Mouse (Mus musculus): ENCODE results near the gene Acap3. TPM values are rescaled to one million over a fixed set of nuclear protein-coding genes. Genes with fewer than 3 reads are reported as not detected.

Gene Acap3
- polyA plus RNA-seq (2015; fragmentation: Nextera tagmentation; extraction: Ambion mirVana) = 15.1 and 17.7 TPM in 2 replicates

DNA sequence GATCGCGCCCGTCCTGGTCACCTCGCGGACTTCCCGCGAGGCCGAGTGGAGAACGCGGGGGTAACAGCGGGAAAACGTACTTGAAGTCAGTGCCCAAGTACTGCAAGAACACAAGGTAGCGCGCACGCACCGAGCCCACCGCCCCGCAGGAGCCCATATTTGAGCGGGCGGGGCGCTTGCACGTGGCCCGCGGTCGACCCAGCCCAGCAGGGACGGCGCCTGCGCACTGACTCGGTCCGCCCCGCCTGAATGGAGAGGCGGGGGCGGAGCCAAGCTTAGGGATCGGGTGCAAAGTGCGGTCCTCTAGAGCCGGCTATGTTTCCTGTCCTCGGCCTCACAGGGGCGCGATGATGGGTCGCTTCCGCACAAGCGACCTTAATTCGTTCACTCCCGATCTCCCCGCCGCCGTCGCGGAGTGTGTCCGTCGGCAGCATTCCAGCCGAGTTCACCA is at the start of gene Acap3, which contains the start of gene Pusl1:
Acap3 (plus strand) TSS at position 272 of the 451 bp plus-strand sequence.
Pusl1 (minus strand) TSS at position 231 of the 451 bp plus-strand sequence.
- Histone ChIP-seq H3K9me3 (no peaks in the 10 kb centered on the region), H3K36me3 (peaks cover 30% of the 10 kb centered on the region), H3K9ac (peak within 1 kb of the TSS; percentile 92), H3K27me3 (no peaks in the 10 kb centered on the region), H3K27ac (peak within 1 kb of the TSS; percentile 99), H3K4me3 (peak within 1 kb of the TSS; percentile 90), H3K4me2 (peak within 1 kb of the TSS; percentile 88), H3K4me1 (peaks cover 43% of the 10 kb centered on the region)
- whole genome bisulfite sequencing = under 1% methylated on average over 52 of the region's 52 CpGs
- ATAC-seq (ENCODE audit: borderline replicate concordance, extremely low read depth, low FRiP score, low TSS enrichment) = peak; percentile 89

DNA sequence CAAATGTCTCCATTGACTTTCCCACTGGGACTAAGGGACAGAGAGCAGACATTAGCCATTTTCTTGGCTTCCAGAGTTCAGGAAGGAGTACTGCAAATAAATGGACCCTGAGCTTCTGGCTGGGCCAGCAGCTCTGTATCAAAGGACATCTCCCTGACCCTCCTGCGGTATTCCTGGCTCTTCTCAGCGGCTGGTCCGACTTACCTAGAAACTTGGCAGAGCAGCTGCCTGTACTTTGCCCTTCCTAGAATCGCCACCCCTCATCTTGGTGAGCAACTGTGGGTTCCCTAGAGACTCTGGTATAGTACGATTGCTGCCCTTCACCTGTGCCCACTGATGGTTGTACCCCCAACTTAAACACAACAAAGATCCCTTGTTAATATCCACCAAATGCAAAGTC is 48.4 kb upstream of the Acap3 start:
- H3K4me2 ChIP-seq = no peak overlapping the region
- H3K27ac ChIP-seq = no peak overlapping the region
- peaks cover 44% of the 10 kb centered on the region for H3K4me1 ChIP-seq
- H3K9me3 ChIP-seq = no peaks in the 10 kb centered on the region
- no peak overlapping the region for H3K4me3 ChIP-seq
- no peak overlapping the region for H3K9ac ChIP-seq
- no peak for ATAC-seq (ENCODE audit: borderline replicate concordance, extremely low read depth, low FRiP score, low TSS enrichment)
- H3K27me3 ChIP-seq = no peaks in the 10 kb centered on the region
- WGBS = 94% methylated on average over 5 of the region's 5 CpGs
- peaks cover 12% of the 10 kb centered on the region for H3K36me3 ChIP-seq

DNA sequence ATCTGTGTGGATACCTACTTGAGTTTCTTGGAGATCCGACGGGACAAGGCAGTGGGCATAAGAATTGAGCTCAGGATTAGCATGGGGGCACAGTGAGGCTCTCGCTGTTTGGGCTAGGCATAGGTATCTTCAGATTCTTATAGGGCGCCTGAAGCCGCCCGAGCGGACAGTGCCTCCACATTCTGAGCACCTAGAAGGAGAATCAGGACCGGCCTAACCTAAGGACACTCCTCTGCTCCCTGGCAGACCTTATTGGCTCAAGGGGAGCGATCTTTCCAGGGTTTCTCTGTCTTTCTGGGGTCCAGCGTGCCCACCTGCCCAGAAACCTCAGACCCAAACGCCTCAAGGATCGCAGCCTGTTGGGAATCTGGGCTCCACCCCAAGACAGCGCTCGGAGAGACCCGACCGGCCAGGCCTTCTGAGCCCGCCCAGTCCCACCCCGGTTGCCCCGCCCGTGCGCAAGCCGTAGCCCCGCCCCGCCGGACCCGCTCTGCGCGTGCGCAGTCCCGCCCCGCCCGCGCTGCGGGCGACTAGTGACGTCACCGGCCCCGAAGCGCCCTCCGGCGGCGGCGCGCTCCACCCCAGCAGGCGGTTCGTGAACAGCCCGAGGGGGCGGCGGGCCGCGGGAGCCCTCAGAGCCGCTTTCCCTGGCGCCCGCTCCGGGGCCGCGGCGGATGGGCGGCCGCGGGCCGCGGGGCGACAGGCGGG is 44.6 kb upstream of the Acap3 start, which contains the start of gene Dvl1:
Dvl1 (plus strand) TSS at position 532 of the 708 bp plus-strand sequence.
- Histone ChIP-seq H3K9ac (peak within 1 kb of the TSS; percentile 83), H3K9me3 (no peaks in the 10 kb centered on the region)
- WGBS = 2% methylated on average over 34 of the region's 65 CpGs

DNA sequence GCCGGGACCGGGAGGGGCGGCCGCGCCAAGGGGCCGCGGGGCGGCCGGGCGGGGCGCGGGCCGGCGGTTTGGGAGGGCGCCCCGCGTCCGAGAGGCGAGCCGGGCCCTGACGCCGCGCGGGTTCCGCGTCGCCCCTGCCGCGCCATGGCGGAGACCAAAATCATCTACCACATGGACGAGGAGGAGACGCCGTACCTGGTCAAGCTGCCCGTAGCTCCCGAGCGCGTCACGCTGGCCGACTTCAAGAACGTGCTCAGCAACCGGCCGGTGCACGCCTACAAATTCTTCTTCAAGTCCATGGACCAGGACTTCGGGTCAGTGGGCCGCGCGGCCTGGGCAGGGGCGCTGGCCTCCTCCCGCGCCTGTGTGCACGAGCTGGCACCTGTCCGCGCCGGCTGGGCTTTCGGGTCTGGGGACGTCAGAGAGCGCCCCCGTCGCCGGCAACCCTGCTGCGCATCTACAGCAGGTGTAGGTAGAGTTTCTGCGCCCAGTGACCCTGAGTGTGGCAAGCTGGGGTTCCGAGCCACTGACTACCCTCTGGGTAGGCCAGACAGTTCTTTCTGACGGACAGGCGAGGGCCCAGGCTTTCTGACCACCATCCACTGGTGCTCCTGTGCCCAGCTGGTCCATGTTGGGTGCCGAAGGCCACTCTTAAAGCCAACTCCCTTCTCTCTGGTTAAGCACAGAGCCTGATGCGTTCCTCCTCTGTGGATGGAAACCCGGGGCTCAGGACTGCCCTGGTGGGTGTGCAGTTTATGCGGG is 43.9 kb upstream of the Acap3 start:
- under 1% methylated on average over 62 of the region's 69 CpGs for WGBS
- Histone ChIP-seq H3K9me3 (no peaks in the 10 kb centered on the region), H3K4me2 (peak overlapping the region; percentile 96), H3K27ac (peak overlapping the region; percentile 75), H3K9ac (peak overlapping the region; percentile 83), H3K4me1 (peaks cover 32% of the 10 kb centered on the region), H3K36me3 (peaks cover 6% of the 10 kb centered on the region), H3K4me3 (peak overlapping the region; percentile 93), H3K27me3 (no peaks in the 10 kb centered on the region)
- peak; percentile 74 for ATAC-seq (ENCODE audit: borderline replicate concordance, extremely low read depth, low FRiP score, low TSS enrichment)

More for the DNA sequence above, 44.6 kb upstream of the Acap3 start, which contains the start of gene Dvl1:
- ATAC-seq (ENCODE audit: borderline replicate concordance, extremely low read depth, low FRiP score, low TSS enrichment) = peak; percentile 92
- Histone ChIP-seq H3K27me3 (no peaks in the 10 kb centered on the region), H3K4me3 (peak within 1 kb of the TSS; percentile 93), H3K27ac (peak within 1 kb of the TSS; percentile 75), H3K36me3 (peaks cover 12% of the 10 kb centered on the region), H3K4me2 (peak within 1 kb of the TSS; percentile 96), H3K4me1 (peaks cover 32% of the 10 kb centered on the region)

DNA sequence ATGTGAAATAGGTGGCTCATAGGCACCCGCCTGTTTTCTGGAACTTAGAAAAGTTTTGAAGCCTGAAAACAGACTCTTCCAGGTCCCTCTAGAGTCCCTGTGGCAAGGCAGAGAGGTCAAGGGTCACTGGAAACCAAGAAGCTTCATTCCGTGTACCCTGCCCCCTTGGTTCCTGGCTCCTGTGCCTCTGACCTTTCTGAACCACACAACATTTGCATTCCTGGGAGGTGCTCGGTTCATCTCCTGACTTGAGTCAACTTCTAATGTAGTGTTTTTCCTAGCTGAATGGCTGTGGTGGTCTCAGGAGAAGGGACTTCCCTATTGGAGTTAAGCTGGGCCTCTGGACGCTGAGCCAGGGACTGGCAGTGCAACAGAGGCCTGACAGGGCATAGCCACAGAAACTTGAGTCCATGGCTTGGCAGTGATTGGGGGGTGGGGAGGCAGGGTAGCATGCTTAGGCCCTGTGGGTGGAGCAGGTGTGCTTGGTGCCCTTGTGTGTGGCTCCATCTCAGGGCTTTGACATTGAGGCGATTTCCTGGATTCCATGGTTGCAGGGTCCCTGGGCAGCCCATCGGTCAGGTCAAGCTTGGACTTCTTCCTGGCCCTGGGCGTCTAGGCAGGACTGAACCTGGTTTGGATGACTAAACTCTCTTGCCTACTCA is 43.1 kb upstream of the Acap3 start:
- Histone ChIP-seq H3K36me3 (no peaks in the 10 kb centered on the region), H3K4me1 (peaks cover 32% of the 10 kb centered on the region), H3K4me2 (peak overlapping the region; percentile 96), H3K27me3 (no peaks in the 10 kb centered on the region), H3K4me3 (peak overlapping the region; percentile 93), H3K27ac (no peak overlapping the region), H3K9me3 (no peaks in the 10 kb centered on the region), H3K9ac (peak overlapping the region; percentile 83)
- no peak for ATAC-seq (ENCODE audit: borderline replicate concordance, extremely low read depth, low FRiP score, low TSS enrichment)
- 57% methylated on average over 7 of the region's 7 CpGs for WGBS

- no peak overlapping the region for H3K4me3 ChIP-seq
- no peak overlapping the region for H3K27ac ChIP-seq
- no peak overlapping the region for H3K9ac ChIP-seq
- WGBS = 67% methylated on average over 2 of the region's 2 CpGs
- no peaks in the 10 kb centered on the region for H3K9me3 ChIP-seq
- H3K4me2 ChIP-seq = no peak overlapping the region
- ATAC-seq (ENCODE audit: borderline replicate concordance, extremely low read depth, low FRiP score, low TSS enrichment) = no peak
- H3K4me1 ChIP-seq = peaks cover 32% of the 10 kb centered on the region
- H3K36me3 ChIP-seq = peaks cover 5% of the 10 kb centered on the region; the same call in 1 of the 2 replicates
- no peaks in the 10 kb centered on the region for H3K27me3 ChIP-seq
These were observed 42.2 kb upstream of the Acap3 start for GRCm38 (mm10) chr4:155849391-155849790.

- 92% methylated on average over 3 of the region's 3 CpGs for WGBS
These were observed 41.7 kb upstream of the Acap3 start for GRCm38 (mm10) chr4:155849792-155850451.

DNA sequence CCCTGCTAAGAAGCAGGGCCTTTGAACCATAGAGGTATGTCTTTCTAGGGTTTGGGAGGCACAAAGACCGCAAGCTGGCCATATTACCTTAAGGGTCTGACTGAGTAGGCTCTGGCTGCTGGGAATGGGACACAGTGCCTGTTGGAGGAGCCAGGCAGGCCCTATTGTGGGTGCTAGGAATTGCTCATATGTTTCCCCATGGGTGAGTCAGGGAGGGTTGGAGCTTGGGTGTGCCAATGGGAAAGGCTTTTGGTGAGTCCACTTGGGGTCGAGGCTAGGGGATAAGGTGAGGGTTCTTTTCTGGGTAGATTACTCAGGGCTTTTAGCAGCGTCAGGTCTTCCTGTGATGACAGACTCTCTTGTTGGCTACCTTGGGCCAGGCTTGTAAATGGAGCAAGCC is 40.3 kb upstream of the Acap3 start:
- no peaks in the 10 kb centered on the region for H3K9me3 ChIP-seq
- 94% methylated on average over 3 of the region's 3 CpGs for whole genome bisulfite sequencing
- peaks cover 30% of the 10 kb centered on the region for H3K4me1 ChIP-seq
- H3K4me2 ChIP-seq = no peak overlapping the region
- H3K27me3 ChIP-seq = no peaks in the 10 kb centered on the region
- peaks cover 24% of the 10 kb centered on the region for H3K36me3 ChIP-seq
- no peak overlapping the region for H3K9ac ChIP-seq
- H3K27ac ChIP-seq = no peak overlapping the region
- no peak for ATAC-seq (ENCODE audit: borderline replicate concordance, extremely low read depth, low FRiP score, low TSS enrichment)
- no peak overlapping the region for H3K4me3 ChIP-seq

More at GRCm38 (mm10) chr4:155849792-155850451, 41.7 kb upstream of the Acap3 start:
- no peaks in the 10 kb centered on the region for H3K9me3 ChIP-seq
- no peak overlapping the region for H3K4me3 ChIP-seq
- no peak overlapping the region for H3K27ac ChIP-seq
- peaks cover 10% of the 10 kb centered on the region; the same call in 1 of the 2 replicates for H3K36me3 ChIP-seq
- H3K4me2 ChIP-seq = no peak overlapping the region
- H3K27me3 ChIP-seq = no peaks in the 10 kb centered on the region
- no peak overlapping the region for H3K9ac ChIP-seq
- ATAC-seq (ENCODE audit: borderline replicate concordance, extremely low read depth, low FRiP score, low TSS enrichment) = no peak
- peaks cover 32% of the 10 kb centered on the region for H3K4me1 ChIP-seq

DNA sequence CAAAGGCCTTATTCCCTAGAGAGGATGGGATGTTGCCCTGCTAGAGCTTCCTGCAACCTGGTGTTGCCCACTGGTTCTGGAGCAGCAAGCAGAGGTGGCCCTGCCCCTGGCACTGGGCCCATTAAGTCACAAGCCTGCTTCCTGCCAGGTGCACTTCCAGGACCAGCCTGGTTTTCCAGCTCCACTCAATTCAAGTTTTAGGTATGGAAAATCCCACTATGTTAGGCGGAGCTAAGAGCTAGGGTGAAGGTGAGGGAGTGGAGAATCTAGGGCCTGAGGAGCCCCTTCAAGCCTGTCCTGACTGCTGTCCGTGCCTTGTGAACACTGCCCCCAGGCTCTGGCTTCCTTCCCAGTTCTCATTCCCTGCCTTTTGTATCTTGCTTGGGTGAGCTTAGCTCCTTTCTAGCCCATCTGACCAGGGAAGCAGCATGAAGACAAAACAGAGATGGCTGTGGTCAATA is 39.6 kb upstream of the Acap3 start:
- no peak for ATAC-seq (ENCODE audit: borderline replicate concordance, extremely low read depth, low FRiP score, low TSS enrichment)
- Histone ChIP-seq H3K9ac (no peak overlapping the region), H3K4me1 (peaks cover 24% of the 10 kb centered on the region), H3K4me2 (no peak overlapping the region), H3K27ac (no peak overlapping the region), H3K4me3 (no peak overlapping the region), H3K9me3 (no peaks in the 10 kb centered on the region), H3K36me3 (peaks cover 28% of the 10 kb centered on the region), H3K27me3 (no peaks in the 10 kb centered on the region)
- 69% methylated on average over 2 of the region's 2 CpGs for WGBS

DNA sequence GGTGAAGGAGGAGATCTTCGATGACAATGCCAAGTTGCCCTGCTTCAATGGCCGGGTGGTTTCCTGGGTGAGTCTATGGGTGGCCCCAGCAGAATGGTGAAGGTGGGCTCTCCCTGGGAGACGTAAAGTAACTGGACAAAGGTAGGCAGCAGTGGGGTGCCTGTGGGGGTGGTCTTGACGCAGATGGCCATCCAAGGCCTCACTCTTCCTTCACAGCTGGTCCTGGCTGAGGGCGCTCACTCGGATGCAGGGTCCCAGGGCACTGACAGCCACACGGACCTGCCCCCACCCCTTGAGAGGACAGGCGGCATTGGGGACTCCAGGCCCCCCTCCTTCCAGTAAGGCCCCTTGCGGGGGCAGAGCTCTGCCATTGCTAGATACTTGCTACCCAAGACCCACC is 38.2 kb upstream of the Acap3 start:
- no peak for ATAC-seq (ENCODE audit: borderline replicate concordance, extremely low read depth, low FRiP score, low TSS enrichment)
- H3K4me1 ChIP-seq = peaks cover 18% of the 10 kb centered on the region
- peaks cover 32% of the 10 kb centered on the region for H3K36me3 ChIP-seq
- WGBS = 91% methylated on average over 9 of the region's 9 CpGs
- H3K27ac ChIP-seq = no peak overlapping the region
- no peak overlapping the region for H3K4me3 ChIP-seq
- no peaks in the 10 kb centered on the region for H3K27me3 ChIP-seq
- H3K4me2 ChIP-seq = no peak overlapping the region
- no peaks in the 10 kb centered on the region for H3K9me3 ChIP-seq
- H3K9ac ChIP-seq = no peak overlapping the region

GRCm38 (mm10) chr4:155854991-155855390 is 36.6 kb upstream of the Acap3 start:
- Histone ChIP-seq H3K9ac (no peak overlapping the region), H3K36me3 (peaks cover 38% of the 10 kb centered on the region)
- whole genome bisulfite sequencing = 94% methylated on average over 12 of the region's 12 CpGs

More at GRCm38 (mm10) chr4:155854991-155855390, 36.6 kb upstream of the Acap3 start:
- Histone ChIP-seq H3K9me3 (no peaks in the 10 kb centered on the region), H3K4me3 (no peak overlapping the region), H3K27me3 (no peaks in the 10 kb centered on the region), H3K27ac (no peak overlapping the region), H3K4me2 (no peak overlapping the region), H3K4me1 (0 out of 2 replicates have a peak, but pooled peaks cover 4% of the 10 kb centered on the region)
- ATAC-seq (ENCODE audit: borderline replicate concordance, extremely low read depth, low FRiP score, low TSS enrichment) = no peak
